Mouse (Mus musculus): ENCODE data around the gene Ndufb8. TPM values are rescaled to one million over a fixed set of nuclear protein-coding genes. Genes with fewer than 3 reads are reported as not detected.

Ndufb8 gene
- 100 to 1,000 TPM; 390 to 404 TPM for total RNA-seq (2021)

DNA sequence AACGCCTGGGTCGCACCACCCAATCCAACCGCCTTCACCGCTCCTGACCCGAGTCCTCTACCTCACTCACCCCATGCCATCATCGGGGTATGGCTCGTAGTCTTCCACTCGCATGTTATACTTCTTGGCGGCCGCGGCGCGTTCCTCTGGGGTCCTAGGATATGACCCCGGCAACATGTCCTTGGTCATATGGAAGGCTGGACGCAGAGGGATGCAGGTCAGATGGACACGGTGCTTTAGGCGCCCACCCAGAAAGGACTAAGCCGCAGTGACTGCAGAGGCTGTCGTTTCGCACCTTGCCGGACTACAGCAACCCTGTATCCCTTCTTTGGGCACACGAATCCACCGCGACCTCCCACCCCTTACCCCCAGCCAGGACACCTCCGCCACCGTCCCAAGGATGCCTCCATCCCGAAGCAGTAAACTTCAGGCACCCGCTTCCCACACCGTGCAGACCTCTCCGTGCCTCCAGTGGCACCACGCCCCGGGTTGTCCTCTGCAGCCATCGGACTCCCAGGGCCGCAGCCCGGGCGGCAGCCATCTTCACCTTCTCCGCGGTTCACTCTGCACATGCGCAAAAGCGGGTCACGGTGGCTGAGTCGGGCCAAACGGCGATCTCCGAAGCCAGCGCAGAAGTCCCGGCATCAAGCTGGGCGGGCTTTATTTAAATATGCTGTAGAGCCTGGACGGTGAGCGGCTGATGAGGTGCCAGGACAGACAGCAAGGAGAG lies at the start of gene Ndufb8:
TSS of gene Ndufb8 (minus strand) at position 580 of the 730 bp plus-strand sequence.
- DNase-seq (ENCODE audit: extremely low spot score in 1 of 2, low spot score in 2 of 2) = peak; percentile 92 to 97
- intact Hi-C loops (cut with DNase I) = no loop called here

DNA sequence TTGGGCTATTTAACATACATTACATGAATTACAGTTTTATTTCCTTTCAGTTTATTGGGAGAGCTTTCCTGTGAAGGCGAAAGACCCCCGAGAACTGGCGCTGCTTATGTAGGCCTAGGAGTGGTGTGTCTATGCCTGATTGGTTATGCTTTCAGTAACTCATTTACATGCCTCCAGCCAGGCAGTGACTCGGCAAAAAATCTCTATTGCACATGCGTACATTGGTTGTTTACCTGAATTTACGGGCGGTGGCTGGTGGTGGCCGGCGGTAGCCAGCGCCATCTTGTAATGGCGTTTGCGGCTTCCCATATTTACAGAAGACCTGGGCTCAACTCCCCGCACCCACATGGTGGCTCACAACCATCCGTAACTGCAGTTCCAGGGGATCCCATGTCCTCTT lies 38.9 kb upstream of the Ndufb8 start:
- intact Hi-C loops (cut with DNase I) = no loop called here
- DNase-seq (ENCODE audit: extremely low spot score in 1 of 2, low spot score in 2 of 2) = no peak

DNA sequence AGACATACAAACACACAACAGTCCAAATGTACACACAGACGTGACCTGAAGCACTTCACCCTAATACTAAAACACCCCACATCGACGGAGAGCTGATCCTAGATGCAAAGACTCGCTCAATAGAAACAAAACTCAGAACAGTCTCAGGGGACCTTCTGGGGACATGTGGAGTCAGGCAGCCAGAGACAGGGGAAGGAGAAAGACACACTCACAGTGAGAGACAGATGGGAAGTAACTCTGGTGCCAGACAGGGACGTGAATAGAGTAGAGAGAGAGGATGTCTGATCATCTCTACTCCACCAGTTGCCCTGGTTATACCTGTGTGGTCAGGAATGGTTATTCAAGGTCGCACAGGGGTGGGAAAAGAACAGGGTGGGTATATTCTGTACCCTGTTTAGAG lies 36.4 kb upstream of the Ndufb8 start:
- intact Hi-C loops (cut with DNase I) = no loop called here
- no peak for DNase-seq (ENCODE audit: extremely low spot score in 1 of 2, low spot score in 2 of 2)

DNA sequence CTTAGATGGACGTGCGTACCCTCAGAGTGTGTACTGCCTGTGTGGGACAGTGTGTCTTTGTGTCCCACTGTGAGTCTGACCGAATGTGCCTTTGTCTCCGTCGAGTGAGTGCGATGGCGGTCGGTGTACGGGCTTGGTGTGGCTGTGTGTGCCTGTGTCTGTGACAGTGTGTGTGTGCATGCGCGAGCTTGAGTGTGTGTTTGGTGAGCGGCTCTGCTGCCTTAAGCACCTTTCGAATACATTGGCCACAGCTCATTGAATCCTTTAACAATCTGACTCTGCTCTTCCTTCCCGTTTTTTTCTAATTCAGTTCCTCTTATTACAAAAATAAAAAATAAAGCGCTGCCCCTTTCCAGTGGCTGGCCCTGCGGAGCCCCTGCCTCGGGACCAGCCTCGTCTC lies 35.8 kb upstream of the Ndufb8 start:
- DNase-seq (ENCODE audit: extremely low spot score in 1 of 2, low spot score in 2 of 2) = no peak
- intact Hi-C loops (cut with DNase I) = no loop called here

DNA sequence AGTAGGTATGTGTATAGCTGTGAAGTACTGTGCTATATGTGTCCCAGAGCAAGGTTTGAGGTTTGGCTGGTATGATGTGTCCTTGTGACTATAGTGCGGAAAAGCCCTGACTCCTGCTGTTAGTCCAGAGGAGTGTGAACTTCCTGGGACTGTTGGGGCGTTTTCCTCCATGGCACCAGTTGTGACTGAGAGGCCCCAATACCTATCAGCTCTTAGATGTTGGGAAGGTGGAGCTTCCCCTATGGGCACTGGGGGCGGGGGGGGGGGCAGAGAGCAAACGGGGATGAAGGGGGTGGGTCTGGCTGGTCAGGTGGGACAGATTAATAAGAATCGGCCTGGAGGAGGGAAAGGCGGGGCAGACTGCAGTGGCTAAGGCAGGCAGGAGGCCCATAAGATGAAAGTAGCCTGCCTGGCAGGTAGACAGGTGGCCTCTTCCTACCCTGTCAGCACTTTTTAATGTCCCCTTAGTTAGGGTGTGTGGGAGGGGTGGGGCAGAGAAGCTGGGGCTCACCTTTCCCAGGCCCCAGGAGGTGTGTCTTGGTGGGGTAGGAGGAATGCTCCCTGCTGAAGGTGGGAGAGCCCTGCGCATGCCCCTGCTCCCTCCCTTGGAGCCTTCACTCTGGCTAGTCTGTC lies 34.5 kb upstream of the Ndufb8 start:
- intact Hi-C loops (cut with DNase I) = loop anchor here (5.0 kb wide), 1 partner anchor 78 kb away; no protein-coding TSS in a partner anchor
- DNase-seq (ENCODE audit: extremely low spot score in 1 of 2, low spot score in 2 of 2) = no peak

DNA sequence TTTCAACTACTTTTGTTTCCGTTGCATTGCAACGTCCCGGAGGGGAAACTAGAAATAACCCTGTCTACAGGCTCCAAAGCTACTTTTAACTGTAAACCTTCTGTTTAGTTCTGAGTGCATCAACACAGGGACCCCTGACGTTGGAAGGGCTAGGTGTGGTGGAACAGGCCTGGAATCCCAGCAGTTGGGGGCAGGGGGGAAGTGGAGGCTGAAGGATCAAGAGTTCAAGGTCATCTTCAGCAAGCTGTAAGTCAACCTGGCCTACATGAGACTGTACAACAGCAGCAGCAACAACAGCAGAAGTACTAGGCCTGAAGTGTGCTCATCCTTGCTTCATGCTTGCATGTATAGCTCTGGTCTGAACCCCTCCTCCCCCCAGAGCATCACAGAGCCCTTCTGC lies 32.8 kb upstream of the Ndufb8 start:
- intact Hi-C loops (cut with DNase I) = loop anchor here (5.0 kb wide), 1 partner anchor 79 kb away; no protein-coding TSS in a partner anchor
- DNase-seq (ENCODE audit: extremely low spot score in 1 of 2, low spot score in 2 of 2) = no peak

DNA sequence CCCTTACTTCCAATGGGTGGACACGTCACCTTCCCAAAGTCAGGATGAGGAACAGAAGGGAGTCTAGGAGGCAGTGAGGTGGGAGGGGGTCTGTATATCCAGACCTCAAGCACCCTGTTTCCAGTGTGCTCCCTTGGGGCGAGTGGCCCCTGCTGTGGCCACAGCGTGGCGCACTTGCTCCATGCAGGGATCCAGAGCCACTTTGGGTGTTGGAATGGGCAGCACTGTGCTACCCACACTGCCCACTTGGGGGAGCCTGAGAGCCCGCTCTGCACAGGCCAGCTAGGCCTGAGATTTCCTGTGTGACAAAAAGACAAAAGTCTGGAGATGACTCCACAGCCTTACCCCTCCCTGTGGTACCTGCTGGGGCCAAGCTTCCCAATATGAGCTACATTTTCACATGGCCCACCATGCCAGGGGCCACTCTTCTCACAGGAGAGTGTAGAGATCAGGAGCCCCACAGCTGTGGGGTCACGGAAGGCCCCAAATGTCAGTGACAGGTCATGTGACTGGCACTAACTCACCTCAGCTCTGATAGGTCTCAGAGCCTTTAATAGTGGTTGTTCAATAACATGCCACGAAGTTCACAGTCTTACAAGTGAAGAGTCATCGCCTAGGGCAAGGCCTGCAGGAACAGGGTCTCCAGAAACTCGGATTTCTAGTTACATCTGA lies 27.5 kb upstream of the Ndufb8 start:
- peak; percentile 86 to 91 for DNase-seq (ENCODE audit: extremely low spot score in 1 of 2, low spot score in 2 of 2)
- intact Hi-C loops (cut with DNase I) = loop anchor here (2.0 kb wide), 2 partner anchors 172 to 312 kb away; no protein-coding TSS in a partner anchor

DNA sequence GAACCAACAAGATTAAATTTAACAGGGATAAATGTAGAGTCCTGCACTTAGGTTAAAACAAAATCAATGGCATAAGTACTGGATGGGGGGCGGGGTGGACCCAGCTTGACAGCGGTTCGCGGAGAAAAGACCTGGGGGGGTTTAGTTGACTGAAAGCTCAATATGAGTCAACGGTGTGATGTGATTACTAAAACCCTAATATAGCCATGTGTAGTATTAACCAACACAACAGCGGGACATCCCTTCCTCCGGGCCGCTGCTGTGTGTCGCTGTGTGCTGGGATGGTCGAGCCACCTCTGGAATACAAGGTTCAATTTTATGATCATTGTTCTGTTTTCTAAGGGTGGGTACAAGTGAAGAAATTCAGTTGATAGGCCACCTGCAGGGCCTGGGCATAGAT lies 26.9 kb upstream of the Ndufb8 start:
- intact Hi-C loops (cut with DNase I) = loop anchor here (2.0 kb wide), 2 partner anchors 173 to 313 kb away; no protein-coding TSS in a partner anchor
- no peak for DNase-seq (ENCODE audit: extremely low spot score in 1 of 2, low spot score in 2 of 2)

DNA sequence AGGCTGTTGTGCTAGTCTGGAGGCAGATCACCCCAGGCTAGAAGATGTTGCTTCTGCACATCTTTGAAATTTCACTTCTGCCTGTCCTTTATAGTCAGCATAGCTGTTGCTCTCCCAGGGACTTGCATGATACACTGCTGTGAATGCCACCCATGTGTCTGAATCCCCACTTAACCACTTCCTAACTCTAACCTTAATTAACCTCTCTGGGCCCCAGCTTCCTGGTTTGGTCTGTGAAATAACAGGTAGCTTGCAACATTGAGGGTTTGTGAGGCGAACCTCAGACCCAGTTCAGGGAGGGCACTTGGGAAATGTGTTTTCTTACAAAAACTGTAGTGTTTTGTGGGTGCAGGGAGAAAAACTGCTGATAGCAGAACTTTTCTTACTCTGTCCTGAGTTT lies 22.8 kb upstream of the Ndufb8 start:
- intact Hi-C loops (cut with DNase I) = no loop called here
- no peak for DNase-seq (ENCODE audit: extremely low spot score in 1 of 2, low spot score in 2 of 2)

DNA sequence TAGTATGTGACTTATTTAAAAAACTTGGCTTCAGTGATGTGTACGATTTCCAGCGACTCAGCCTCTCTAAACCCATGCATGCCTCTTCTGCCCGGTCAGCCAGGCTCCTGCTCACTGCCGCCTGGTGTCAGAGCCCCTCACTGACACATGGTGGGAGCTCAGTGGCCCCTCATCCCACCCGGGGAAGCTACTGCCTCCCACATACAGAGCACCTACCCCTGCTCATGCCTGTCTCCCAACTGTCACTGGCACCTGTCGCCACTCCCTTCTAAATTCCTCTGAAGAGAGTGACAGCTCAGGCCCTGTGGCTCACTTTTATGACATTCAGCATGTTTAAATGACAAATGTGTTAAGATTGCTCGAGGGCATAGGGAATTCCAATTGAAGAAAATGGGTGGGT lies 21.0 kb upstream of the Ndufb8 start:
- intact Hi-C loops (cut with DNase I) = no loop called here
- DNase-seq (ENCODE audit: extremely low spot score in 1 of 2, low spot score in 2 of 2) = no peak

DNA sequence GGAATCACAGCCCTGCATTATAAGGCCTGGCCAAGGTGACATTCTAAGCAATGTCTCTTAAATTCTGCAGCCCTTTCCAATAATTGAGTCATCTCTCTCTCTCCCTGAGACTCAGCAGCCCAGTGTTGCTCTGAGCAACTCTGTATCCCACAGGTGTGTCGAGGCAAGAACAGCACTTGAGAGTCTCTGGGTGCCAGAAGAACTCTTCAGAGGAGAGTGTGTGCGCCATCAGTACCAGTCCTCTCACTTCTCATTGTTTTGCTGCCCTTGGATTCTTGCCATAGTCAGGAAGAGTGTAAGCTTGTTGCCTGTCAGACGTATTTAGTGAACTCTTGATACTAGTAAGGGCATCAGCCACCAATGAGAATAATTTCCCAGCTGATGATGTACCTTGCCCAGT lies 12.5 kb upstream of the Ndufb8 start:
- intact Hi-C loops (cut with DNase I) = no loop called here
- DNase-seq (ENCODE audit: extremely low spot score in 1 of 2, low spot score in 2 of 2) = no peak

DNA sequence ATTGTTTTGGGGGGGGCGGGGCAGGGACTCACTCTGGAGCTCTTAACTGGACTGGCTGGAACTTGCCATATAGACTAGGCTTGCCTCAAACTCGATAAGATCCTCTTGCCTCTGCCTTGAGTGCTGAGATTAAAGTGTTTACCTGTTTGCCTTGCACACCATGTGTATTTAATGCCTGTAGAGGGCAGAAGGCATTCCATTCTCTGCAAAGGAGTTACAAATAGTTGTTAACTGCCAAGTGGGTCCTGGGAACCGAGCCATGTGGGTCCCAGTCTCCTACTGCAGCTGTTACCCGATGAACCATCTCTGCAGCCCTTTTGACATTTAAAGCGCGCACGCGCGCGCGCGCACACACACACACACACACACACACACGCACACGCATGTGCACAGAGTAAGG lies 8.8 kb upstream of the Ndufb8 start:
- intact Hi-C loops (cut with DNase I) = no loop called here
- no peak for DNase-seq (ENCODE audit: extremely low spot score in 1 of 2, low spot score in 2 of 2)

DNA sequence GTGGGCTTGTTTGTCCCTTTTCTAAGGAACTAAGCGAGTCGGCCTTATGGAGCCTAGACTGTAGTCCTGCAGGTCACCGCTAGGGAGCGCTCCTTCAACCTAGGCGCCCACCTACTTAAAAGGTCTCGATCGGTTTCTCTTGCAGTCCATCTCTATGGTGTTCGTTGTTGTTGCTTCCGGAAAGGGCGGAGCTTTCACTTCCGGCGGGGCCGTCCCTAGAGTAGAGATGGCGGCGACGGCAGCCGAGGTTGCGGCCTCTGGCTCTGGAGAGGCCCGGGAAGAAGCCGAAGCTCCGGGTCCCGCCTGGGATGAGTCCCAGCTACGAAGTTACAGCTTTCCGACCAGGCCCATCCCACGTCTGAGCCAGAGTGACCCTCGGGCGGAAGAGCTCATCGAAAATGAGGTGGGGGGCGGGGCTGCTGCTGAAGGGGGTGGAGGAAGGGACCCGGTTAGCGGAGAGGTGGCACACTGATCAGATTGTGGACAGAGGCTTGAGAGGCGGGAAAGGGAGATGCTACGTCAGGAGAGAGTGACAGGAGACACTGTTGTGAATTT lies 7.5 kb upstream of the Ndufb8 start, which contains the start of gene Hif1an:
TSS of gene Hif1an (plus strand) at position 199 of the 555 bp plus-strand sequence.
- DNase-seq (ENCODE audit: extremely low spot score in 1 of 2, low spot score in 2 of 2) = peak; percentile 93 to 94
- intact Hi-C loops (cut with DNase I) = no loop called here

DNA sequence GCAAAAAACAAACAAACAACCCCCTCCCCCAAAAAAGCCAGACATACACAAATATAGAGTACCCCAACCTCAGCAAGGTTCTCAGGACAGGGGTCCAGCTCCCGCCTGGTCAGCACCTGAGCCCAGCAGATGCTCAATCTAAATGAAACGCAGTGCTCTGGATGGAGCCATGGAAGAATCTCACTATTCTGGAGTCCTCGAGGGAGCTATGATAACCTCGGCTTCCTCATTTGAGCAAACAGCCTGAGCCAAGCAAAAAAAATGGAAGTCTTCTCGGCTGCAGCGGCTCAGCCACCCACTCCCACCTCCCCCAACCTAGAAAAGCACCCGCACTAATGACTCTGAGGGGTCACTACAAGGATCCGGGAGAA lies 765 bp downstream of the Ndufb8 start:
- intact Hi-C loops (cut with DNase I) = no loop called here
- no peak for DNase-seq (ENCODE audit: extremely low spot score in 1 of 2, low spot score in 2 of 2)

DNA sequence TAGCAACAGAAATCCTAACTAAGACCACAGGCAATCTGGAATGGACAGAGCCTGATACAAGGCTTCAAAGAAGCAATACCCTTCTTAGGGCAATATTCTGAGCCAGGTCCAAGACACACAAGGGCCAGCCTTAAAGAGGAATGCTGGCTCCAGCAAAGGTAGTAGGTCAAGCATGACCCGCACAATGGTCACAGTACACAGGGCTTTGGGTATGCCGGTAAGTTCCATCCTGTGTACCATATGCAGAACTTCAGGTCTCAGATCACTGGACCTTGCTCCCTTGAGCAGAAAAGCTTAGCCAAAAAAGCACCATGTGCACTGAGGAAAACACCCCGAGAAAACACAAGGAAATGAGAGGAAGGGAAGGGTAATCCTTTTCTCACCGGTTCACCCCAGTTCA lies 2.0 kb downstream of the Ndufb8 start:
- intact Hi-C loops (cut with DNase I) = no loop called here
- no peak for DNase-seq (ENCODE audit: extremely low spot score in 1 of 2, low spot score in 2 of 2)

DNA sequence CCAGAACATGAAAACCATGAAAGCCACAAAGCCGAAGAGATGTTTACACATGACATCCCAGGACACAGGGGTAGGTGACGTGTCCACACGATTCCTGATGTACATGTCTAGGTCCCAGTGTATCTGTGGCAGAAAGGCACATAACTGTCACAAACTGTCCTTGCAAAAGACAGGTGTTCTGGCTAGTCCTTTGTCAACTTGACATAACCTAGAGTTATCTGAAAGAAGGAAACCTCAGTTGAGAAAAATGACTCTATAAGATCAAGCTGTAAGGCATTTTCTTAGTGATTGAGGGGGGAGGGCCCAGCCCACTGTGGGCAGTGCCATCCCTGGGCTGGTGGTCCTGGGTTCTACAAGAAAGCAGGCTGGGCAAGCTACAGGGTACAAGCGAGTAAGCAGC lies 2.5 kb downstream of the Ndufb8 start, which contains the start of gene Gm20538:
TSS of gene Gm20538 (minus strand) at position 101 of the 400 bp plus-strand sequence.
- no peak for DNase-seq (ENCODE audit: extremely low spot score in 1 of 2, low spot score in 2 of 2)
- intact Hi-C loops (cut with DNase I) = no loop called here

DNA sequence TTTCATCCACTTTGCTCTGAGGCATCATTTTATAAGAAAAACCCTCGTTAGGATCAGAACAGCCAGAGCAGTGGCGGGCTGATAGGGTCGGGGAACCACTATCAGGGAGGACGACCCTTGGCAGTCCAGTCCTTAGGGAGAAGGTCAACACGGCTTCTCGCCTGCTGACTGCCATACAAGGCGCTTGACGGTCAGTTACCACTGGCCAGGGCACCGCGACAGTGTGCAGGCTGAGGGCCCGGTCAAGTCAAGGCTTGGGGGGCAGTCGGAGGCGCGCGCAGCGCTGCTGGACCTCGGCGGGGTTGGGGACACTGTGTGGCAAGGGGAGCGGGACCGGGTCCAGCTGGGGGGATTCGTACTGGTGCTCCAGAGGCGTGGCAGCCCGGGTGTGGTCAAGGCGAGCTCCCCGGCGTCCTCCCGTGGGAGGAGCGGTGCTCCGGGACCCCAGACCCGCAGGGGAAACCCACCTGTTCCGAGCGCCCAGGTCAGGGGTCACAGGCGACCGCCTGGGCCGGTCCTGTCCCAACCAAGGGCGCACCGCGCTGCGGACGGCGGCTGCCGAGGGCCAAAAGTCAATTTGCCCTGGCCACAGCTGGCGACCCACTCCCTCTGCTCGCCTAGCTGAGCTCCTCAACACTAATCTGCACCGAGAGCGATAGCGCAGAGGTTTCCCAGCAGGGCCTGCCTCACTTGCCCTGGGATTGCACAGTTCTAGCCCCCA lies 9.8 kb downstream of the Ndufb8 start, which contains the start of gene Sec31b:
TSS of gene Sec31b (minus strand) at position 544 of the 721 bp plus-strand sequence.
- intact Hi-C loops (cut with DNase I) = no loop called here
- DNase-seq (ENCODE audit: extremely low spot score in 1 of 2, low spot score in 2 of 2) = peak in 1 of 2 experiments; percentile 57

DNA sequence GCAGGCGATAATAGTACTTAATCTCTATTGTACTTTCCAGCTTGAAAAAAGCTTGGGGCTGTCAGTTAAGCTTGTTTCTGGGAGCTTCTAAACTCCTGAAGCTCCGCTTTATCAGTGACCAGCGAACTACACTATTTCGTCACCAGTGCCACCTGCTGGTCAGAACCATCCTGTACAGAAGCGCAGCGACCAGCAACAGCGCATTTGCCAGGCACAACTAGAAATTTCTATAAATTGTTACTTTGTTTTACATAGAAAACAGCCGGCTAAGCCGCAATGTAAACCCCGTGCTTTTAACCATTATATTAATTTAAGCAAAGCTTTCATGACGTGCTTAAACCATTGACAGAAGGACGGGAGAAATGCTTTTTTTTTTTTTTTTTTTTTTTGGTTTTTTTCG lies 10.5 kb downstream of the Ndufb8 start:
- DNase-seq (ENCODE audit: extremely low spot score in 1 of 2, low spot score in 2 of 2) = peak; percentile 48 to 76
- intact Hi-C loops (cut with DNase I) = no loop called here

DNA sequence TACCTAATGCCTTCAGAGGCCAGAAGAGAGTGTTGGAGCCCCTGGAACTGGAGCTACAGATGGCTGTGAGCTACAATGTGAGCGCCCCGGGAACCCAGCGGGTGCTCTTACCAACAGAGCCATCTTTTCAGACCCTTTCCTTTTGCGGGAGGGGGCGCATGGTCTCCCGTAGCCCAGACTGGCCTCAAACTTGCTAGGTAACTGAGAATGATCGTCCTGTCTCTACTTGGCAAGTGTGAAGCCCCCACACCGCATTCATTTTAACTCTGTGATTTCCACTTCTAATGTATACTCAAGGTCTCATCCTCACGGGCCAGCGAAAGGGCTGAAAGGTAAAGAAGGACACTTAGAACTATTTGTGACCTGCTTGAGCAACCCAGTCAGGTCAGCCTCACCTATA lies 10.9 kb downstream of the Ndufb8 start:
- intact Hi-C loops (cut with DNase I) = no loop called here
- DNase-seq (ENCODE audit: extremely low spot score in 1 of 2, low spot score in 2 of 2) = no peak
